Mouse (Mus musculus): ENCODE results near the gene Sgms1. TPM values are rescaled to one million over a fixed set of nuclear protein-coding genes. Genes with fewer than 3 reads are reported as not detected.
"Not testable (repeated sequence)": the region's sequence is repeated elsewhere in the genome, so short reads cannot be mapped to it uniquely, and the experiment has no call there.

The Sgms1 gene
- polyA plus RNA-seq, 1 experiment from 2014 or later = 45.0 TPM

- Histone ChIP-seq H3K4me1 (replicated peaks) (peaks cover 58% of the 10 kb centered on the region), H3K27me3 (replicated peaks) (no peaks in the 10 kb centered on the region), H3K9ac (no peak overlapping the region), H3K4me3 (no peak overlapping the region), H3K36me3 (no peaks in the 10 kb centered on the region), H3K9me3 (replicated peaks) (no peaks in the 10 kb centered on the region), H3K27ac (ENCODE audit: poor library complexity, severe bottlenecking) (no peak overlapping the region), H3K4me2 (no peak overlapping the region)
- 82% methylated on average over 11 of the region's 11 CpGs for WGBS
- no peak for ATAC-seq (ENCODE audit: insufficient number of reproducible peaks, low FRiP score)
Measured at GRCm38 (mm10) chr19:32323070-32323469, 66.4 kb downstream of the Sgms1 start.

- ATAC-seq (ENCODE audit: insufficient number of reproducible peaks, low FRiP score) = peak; percentile 70; the same call in 1 of the 2 replicates
- Histone ChIP-seq H3K4me1 (replicated peaks) (peaks cover 55% of the 10 kb centered on the region), H3K4me2 (no peak overlapping the region), H3K9me3 (replicated peaks) (no peaks in the 10 kb centered on the region), H3K36me3 (no peaks in the 10 kb centered on the region), H3K4me3 (no peak overlapping the region), H3K27me3 (replicated peaks) (no peaks in the 10 kb centered on the region), H3K9ac (no peak overlapping the region), H3K27ac (ENCODE audit: poor library complexity, severe bottlenecking) (peak overlapping the region; percentile 63)
- 38% methylated on average over 3 of the region's 3 CpGs for whole genome bisulfite sequencing
Measured at GRCm38 (mm10) chr19:32322429-32323035, 67.0 kb downstream of the Sgms1 start.

- 59% methylated on average over 4 of the region's 4 CpGs for WGBS
- no peak overlapping the region for H3K9ac ChIP-seq
- no peaks in the 10 kb centered on the region for H3K9me3 ChIP-seq (replicated peaks)
- H3K4me3 ChIP-seq = no peak overlapping the region
- no peak overlapping the region for H3K27ac ChIP-seq (ENCODE audit: poor library complexity, severe bottlenecking)
- no peak for ATAC-seq (ENCODE audit: insufficient number of reproducible peaks, low FRiP score)
- peaks cover 42% of the 10 kb centered on the region for H3K4me1 ChIP-seq (replicated peaks)
- no peaks in the 10 kb centered on the region for H3K27me3 ChIP-seq (replicated peaks)
- no peak overlapping the region for H3K4me2 ChIP-seq
- no peaks in the 10 kb centered on the region for H3K36me3 ChIP-seq
Measured at GRCm38 (mm10) chr19:32320366-32320666, 69.2 kb downstream of the Sgms1 start.

GRCm38 (mm10) chr19:32319531-32320365, 69.8 kb downstream of the Sgms1 start:
- peaks cover 39% of the 10 kb centered on the region for H3K4me1 ChIP-seq (replicated peaks)
- no peaks in the 10 kb centered on the region for H3K9me3 ChIP-seq (replicated peaks)
- no peak overlapping the region for H3K27ac ChIP-seq (ENCODE audit: poor library complexity, severe bottlenecking)
- no peak overlapping the region for H3K4me3 ChIP-seq
- H3K9ac ChIP-seq = no peak overlapping the region
- no peak for ATAC-seq (ENCODE audit: insufficient number of reproducible peaks, low FRiP score)
- H3K27me3 ChIP-seq (replicated peaks) = no peaks in the 10 kb centered on the region
- 74% methylated on average over 12 of the region's 12 CpGs for WGBS
- no peak overlapping the region for H3K4me2 ChIP-seq
- H3K36me3 ChIP-seq = no peaks in the 10 kb centered on the region

- 51% methylated on average over 1 of the region's 1 CpGs for WGBS
- Histone ChIP-seq H3K4me2 (no peak overlapping the region), H3K9ac (no peak overlapping the region), H3K27ac (ENCODE audit: poor library complexity, severe bottlenecking) (no peak overlapping the region), H3K4me3 (no peak overlapping the region), H3K9me3 (replicated peaks) (no peaks in the 10 kb centered on the region), H3K4me1 (replicated peaks) (peaks cover 34% of the 10 kb centered on the region), H3K27me3 (replicated peaks) (no peaks in the 10 kb centered on the region), H3K36me3 (no peaks in the 10 kb centered on the region)
- ATAC-seq (ENCODE audit: insufficient number of reproducible peaks, low FRiP score) = no peak
Measured at GRCm38 (mm10) chr19:32319057-32319456, 70.5 kb downstream of the Sgms1 start.

GRCm38 (mm10) chr19:32317347-32317746, 72.2 kb downstream of the Sgms1 start:
- not testable (repeated sequence) for H3K4me3 ChIP-seq; ATAC-seq (ENCODE audit: insufficient number of reproducible peaks, low FRiP score); H3K9me3 ChIP-seq (replicated peaks); H3K9ac ChIP-seq; H3K27ac ChIP-seq (ENCODE audit: poor library complexity, severe bottlenecking); H3K36me3 ChIP-seq; H3K27me3 ChIP-seq (replicated peaks); H3K4me2 ChIP-seq
- peaks cover 31% of the 10 kb centered on the region for H3K4me1 ChIP-seq (replicated peaks)
- WGBS = 86% methylated on average over 1 of the region's 1 CpGs

GRCm38 (mm10) chr19:32313304-32313703, 76.2 kb downstream of the Sgms1 start:
- Histone ChIP-seq H3K9me3 (replicated peaks) (no peaks in the 10 kb centered on the region), H3K4me1 (replicated peaks) (peaks cover 10% of the 10 kb centered on the region; the same call in 1 of the 2 replicates), H3K27me3 (replicated peaks) (no peaks in the 10 kb centered on the region), H3K4me2 (no peak overlapping the region), H3K36me3 (no peaks in the 10 kb centered on the region), H3K27ac (ENCODE audit: poor library complexity, severe bottlenecking) (no peak overlapping the region), H3K9ac (no peak overlapping the region), H3K4me3 (no peak overlapping the region)
- no peak for ATAC-seq (ENCODE audit: insufficient number of reproducible peaks, low FRiP score)
- 91% methylated on average over 4 of the region's 4 CpGs for WGBS

GRCm38 (mm10) chr19:32311762-32312161, 77.8 kb downstream of the Sgms1 start:
- Histone ChIP-seq H3K9me3 (replicated peaks) (no peaks in the 10 kb centered on the region), H3K4me3 (no peak overlapping the region), H3K27me3 (replicated peaks) (no peaks in the 10 kb centered on the region), H3K4me1 (replicated peaks) (peaks cover 10% of the 10 kb centered on the region; the same call in 1 of the 2 replicates), H3K9ac (no peak overlapping the region), H3K36me3 (no peaks in the 10 kb centered on the region), H3K4me2 (no peak overlapping the region), H3K27ac (ENCODE audit: poor library complexity, severe bottlenecking) (no peak overlapping the region)
- WGBS = 88% methylated on average over 5 of the region's 5 CpGs
- no peak for ATAC-seq (ENCODE audit: insufficient number of reproducible peaks, low FRiP score)

GRCm38 (mm10) chr19:32311063-32311462, 78.5 kb downstream of the Sgms1 start:
- Histone ChIP-seq H3K9ac (no peak overlapping the region), H3K4me3 (no peak overlapping the region), H3K4me2 (no peak overlapping the region), H3K9me3 (replicated peaks) (no peaks in the 10 kb centered on the region), H3K27ac (ENCODE audit: poor library complexity, severe bottlenecking) (no peak overlapping the region), H3K36me3 (no peaks in the 10 kb centered on the region), H3K4me1 (replicated peaks) (peaks cover 10% of the 10 kb centered on the region; the same call in 1 of the 2 replicates), H3K27me3 (replicated peaks) (no peaks in the 10 kb centered on the region)
- no peak for ATAC-seq (ENCODE audit: insufficient number of reproducible peaks, low FRiP score)
- WGBS = 92% methylated on average over 3 of the region's 3 CpGs

GRCm38 (mm10) chr19:32310483-32310882, 79.0 kb downstream of the Sgms1 start:
- Histone ChIP-seq H3K9me3 (replicated peaks) (no peaks in the 10 kb centered on the region), H3K4me2 (no peak overlapping the region), H3K4me1 (replicated peaks) (peaks cover 9% of the 10 kb centered on the region; the same call in 1 of the 2 replicates), H3K27me3 (replicated peaks) (no peaks in the 10 kb centered on the region), H3K9ac (no peak overlapping the region), H3K27ac (ENCODE audit: poor library complexity, severe bottlenecking) (no peak overlapping the region), H3K36me3 (no peaks in the 10 kb centered on the region), H3K4me3 (no peak overlapping the region)
- 95% methylated on average over 5 of the region's 5 CpGs for WGBS
- ATAC-seq (ENCODE audit: insufficient number of reproducible peaks, low FRiP score) = no peak

GRCm38 (mm10) chr19:32309346-32309745, 80.2 kb downstream of the Sgms1 start:
- no peak for ATAC-seq (ENCODE audit: insufficient number of reproducible peaks, low FRiP score)
- no peak overlapping the region for H3K27ac ChIP-seq (ENCODE audit: poor library complexity, severe bottlenecking)
- no peak overlapping the region for H3K4me3 ChIP-seq
- H3K36me3 ChIP-seq = no peaks in the 10 kb centered on the region
- H3K4me2 ChIP-seq = no peak overlapping the region
- H3K9me3 ChIP-seq (replicated peaks) = no peaks in the 10 kb centered on the region
- peaks cover 12% of the 10 kb centered on the region for H3K4me1 ChIP-seq (replicated peaks)
- 94% methylated on average over 3 of the region's 3 CpGs for WGBS
- H3K9ac ChIP-seq = no peak overlapping the region
- H3K27me3 ChIP-seq (replicated peaks) = no peaks in the 10 kb centered on the region
